ENCODE assay signal across 15 mouse cellular contexts in genomic region chr17:5197083-5197482, GRCm38 (mm10).
"Had no signal": no experiment of that assay in that cellular context is flagged by ENCODE, and none has a peak within 500 bp of the region (broad histone marks: within the 10 kb centered on the region; RNA-seq: fewer than 3 reads in every experiment).

No protein-coding gene starts in this region.

- H3K27me3 ChIP-seq: limb, embryonic 13.5 days; liver, embryonic 13.5 days; midbrain, embryonic 15.5 days; neural tube, embryonic 12.5 days had no signal

- DNase-seq: kidney, adult 2 months; kidney, postnatal 25 days; layer of hippocampus, adult 9-11 months; layer of hippocampus, postnatal 36 days; liver, embryonic 13.5 days; liver, postnatal 0 days; lung, postnatal 36 days; retina, postnatal 1 day; right cerebral cortex, postnatal 4 days; spleen, adult 18-20 months; thymus, postnatal 4 days had no signal

- ATAC-seq: liver, postnatal 0 days; midbrain, embryonic 15.5 days had no signal

- H3K36me3 ChIP-seq: limb, embryonic 13.5 days; liver, embryonic 13.5 days; midbrain, embryonic 15.5 days; neural tube, embryonic 12.5 days had no signal

- H3K9ac ChIP-seq: limb, embryonic 13.5 days; liver, embryonic 13.5 days; liver, postnatal 0 days; midbrain, embryonic 15.5 days; neural tube, embryonic 12.5 days had no signal

- H3K9me3 ChIP-seq: limb, embryonic 13.5 days; liver, embryonic 13.5 days; midbrain, embryonic 15.5 days; neural tube, embryonic 12.5 days had no signal

- H3K4me3 ChIP-seq: limb, embryonic 13.5 days; liver, embryonic 13.5 days; midbrain, embryonic 15.5 days; neural tube, embryonic 12.5 days had no signal

- H3K4me2 ChIP-seq: limb, embryonic 13.5 days; liver, embryonic 13.5 days; midbrain, embryonic 11.5 days; midbrain, embryonic 15.5 days; neural tube, embryonic 12.5 days had no signal

- H3K27ac ChIP-seq: limb, embryonic 13.5 days; midbrain, embryonic 15.5 days; neural tube, embryonic 12.5 days had no signal
